Mouse (Mus musculus): ENCODE measurements around the gene Grin2a. TPM values are rescaled to one million over a fixed set of nuclear protein-coding genes. Genes with fewer than 3 reads are reported as not detected.

Gene Grin2a
- polyA plus RNA-seq, 1 experiment from 2014 or later, result 1.0 TPM

- Histone ChIP-seq H3K36me3 (ENCODE audit: control insufficient read depth, insufficient read depth, low read length) (no peaks in the 10 kb centered on the region), H3K4me3 (ENCODE audit: low read depth, low read length) (no peak overlapping the region), H3K4me2 (ENCODE audit: low read depth) (no peak overlapping the region), H3K9me3 (ENCODE audit: control insufficient read depth, low read length) (no peaks in the 10 kb centered on the region), H3K27ac (ENCODE audit: low read depth, low read length) (no peak overlapping the region), H3K27me3 (ENCODE audit: control insufficient read depth, insufficient read depth, low read length) (no peaks in the 10 kb centered on the region), H3K4me1 (ENCODE audit: control insufficient read depth, insufficient read depth, low read length) (no peaks in the 10 kb centered on the region), H3K9ac (ENCODE audit: low read length) (no peak overlapping the region)
- no peak for ATAC-seq (ENCODE audit: insufficient read depth, low FRiP score, low TSS enrichment)
- DNase-seq (ENCODE audit: low spot score), result no peak
- 71% methylated on average over 5 of the region's 5 CpGs for WGBS
Measured at GRCm38 (mm10) chr16:9768356-9768755, 227.0 kb downstream of the Grin2a start.

- Histone ChIP-seq H3K36me3 (ENCODE audit: control insufficient read depth, insufficient read depth, low read length) (no peaks in the 10 kb centered on the region), H3K9ac (ENCODE audit: low read length) (no peak overlapping the region), H3K27me3 (ENCODE audit: control insufficient read depth, insufficient read depth, low read length) (no peaks in the 10 kb centered on the region), H3K9me3 (ENCODE audit: control insufficient read depth, low read length) (no peaks in the 10 kb centered on the region), H3K4me1 (ENCODE audit: control insufficient read depth, insufficient read depth, low read length) (no peaks in the 10 kb centered on the region), H3K4me2 (ENCODE audit: low read depth) (no peak overlapping the region), H3K4me3 (ENCODE audit: low read depth, low read length) (no peak overlapping the region), H3K27ac (ENCODE audit: low read depth, low read length) (no peak overlapping the region)
- ATAC-seq (ENCODE audit: insufficient read depth, low FRiP score, low TSS enrichment) (no peak), DNase-seq (ENCODE audit: low spot score) (no peak)
- 94% methylated on average over 3 of the region's 3 CpGs for WGBS
Measured at GRCm38 (mm10) chr16:9767946-9768345, 227.4 kb downstream of the Grin2a start.

GRCm38 (mm10) chr16:9764086-9764485 lies 231.3 kb downstream of the Grin2a start:
- no peaks in the 10 kb centered on the region for H3K27me3 ChIP-seq (ENCODE audit: control insufficient read depth, insufficient read depth, low read length)
- ATAC-seq (ENCODE audit: insufficient read depth, low FRiP score, low TSS enrichment), result no peak
- no peaks in the 10 kb centered on the region for H3K4me1 ChIP-seq (ENCODE audit: control insufficient read depth, insufficient read depth, low read length)
- H3K27ac ChIP-seq (ENCODE audit: low read depth, low read length), result no peak overlapping the region
- H3K36me3 ChIP-seq (ENCODE audit: control insufficient read depth, insufficient read depth, low read length), result no peaks in the 10 kb centered on the region
- H3K9me3 ChIP-seq (ENCODE audit: control insufficient read depth, low read length), result no peaks in the 10 kb centered on the region
- no peak overlapping the region for H3K4me3 ChIP-seq (ENCODE audit: low read depth, low read length)
- WGBS, result 83% methylated on average over 2 of the region's 2 CpGs
- H3K9ac ChIP-seq (ENCODE audit: low read length), result no peak overlapping the region
- DNase-seq (ENCODE audit: low spot score), result no peak
- no peak overlapping the region for H3K4me2 ChIP-seq (ENCODE audit: low read depth)

- ATAC-seq (ENCODE audit: insufficient read depth, low FRiP score, low TSS enrichment) (no peak), DNase-seq (ENCODE audit: low spot score) (no peak)
- Histone ChIP-seq H3K4me1 (ENCODE audit: control insufficient read depth, insufficient read depth, low read length) (no peaks in the 10 kb centered on the region), H3K4me3 (ENCODE audit: low read depth, low read length) (no peak overlapping the region), H3K27ac (ENCODE audit: low read depth, low read length) (no peak overlapping the region), H3K4me2 (ENCODE audit: low read depth) (no peak overlapping the region), H3K36me3 (ENCODE audit: control insufficient read depth, insufficient read depth, low read length) (no peaks in the 10 kb centered on the region), H3K27me3 (ENCODE audit: control insufficient read depth, insufficient read depth, low read length) (no peaks in the 10 kb centered on the region), H3K9me3 (ENCODE audit: control insufficient read depth, low read length) (no peaks in the 10 kb centered on the region), H3K9ac (ENCODE audit: low read length) (no peak overlapping the region)
- 92% methylated on average over 2 of the region's 2 CpGs for WGBS
Measured at GRCm38 (mm10) chr16:9760347-9760746, 235.0 kb downstream of the Grin2a start.

GRCm38 (mm10) chr16:9756849-9757248 lies 238.5 kb downstream of the Grin2a start:
- H3K4me2 ChIP-seq (ENCODE audit: low read depth), result no peak overlapping the region
- 94% methylated on average over 8 of the region's 8 CpGs for WGBS
- H3K9ac ChIP-seq (ENCODE audit: low read length), result no peak overlapping the region
- H3K4me3 ChIP-seq (ENCODE audit: low read depth, low read length), result no peak overlapping the region
- H3K4me1 ChIP-seq (ENCODE audit: control insufficient read depth, insufficient read depth, low read length), result no peaks in the 10 kb centered on the region
- no peaks in the 10 kb centered on the region for H3K9me3 ChIP-seq (ENCODE audit: control insufficient read depth, low read length)
- H3K36me3 ChIP-seq (ENCODE audit: control insufficient read depth, insufficient read depth, low read length), result no peaks in the 10 kb centered on the region
- no peak for DNase-seq (ENCODE audit: low spot score)
- H3K27me3 ChIP-seq (ENCODE audit: control insufficient read depth, insufficient read depth, low read length), result no peaks in the 10 kb centered on the region
- no peak for ATAC-seq (ENCODE audit: insufficient read depth, low FRiP score, low TSS enrichment)
- no peak overlapping the region for H3K27ac ChIP-seq (ENCODE audit: low read depth, low read length)

GRCm38 (mm10) chr16:9754061-9754460 lies 241.3 kb downstream of the Grin2a start:
- Histone ChIP-seq H3K36me3 (ENCODE audit: control insufficient read depth, insufficient read depth, low read length) (no peaks in the 10 kb centered on the region), H3K9ac (ENCODE audit: low read length) (no peak overlapping the region), H3K27me3 (ENCODE audit: control insufficient read depth, insufficient read depth, low read length) (no peaks in the 10 kb centered on the region), H3K4me2 (ENCODE audit: low read depth) (no peak overlapping the region), H3K9me3 (ENCODE audit: control insufficient read depth, low read length) (no peaks in the 10 kb centered on the region), H3K4me1 (ENCODE audit: control insufficient read depth, insufficient read depth, low read length) (no peaks in the 10 kb centered on the region), H3K27ac (ENCODE audit: low read depth, low read length) (no peak overlapping the region), H3K4me3 (ENCODE audit: low read depth, low read length) (no peak overlapping the region)
- no peak for ATAC-seq (ENCODE audit: insufficient read depth, low FRiP score, low TSS enrichment)
- WGBS, result 85% methylated on average over 5 of the region's 5 CpGs
- no peak for DNase-seq (ENCODE audit: low spot score)

GRCm38 (mm10) chr16:9753045-9753444 lies 242.3 kb downstream of the Grin2a start:
- H3K36me3 ChIP-seq (ENCODE audit: control insufficient read depth, insufficient read depth, low read length), result no peaks in the 10 kb centered on the region
- WGBS, result 95% methylated on average over 9 of the region's 9 CpGs
- H3K9ac ChIP-seq (ENCODE audit: low read length), result no peak overlapping the region
- H3K27me3 ChIP-seq (ENCODE audit: control insufficient read depth, insufficient read depth, low read length), result no peaks in the 10 kb centered on the region
- no peak for DNase-seq (ENCODE audit: low spot score)
- H3K4me3 ChIP-seq (ENCODE audit: low read depth, low read length), result no peak overlapping the region
- no peaks in the 10 kb centered on the region for H3K4me1 ChIP-seq (ENCODE audit: control insufficient read depth, insufficient read depth, low read length)
- ATAC-seq (ENCODE audit: insufficient read depth, low FRiP score, low TSS enrichment), result no peak
- H3K27ac ChIP-seq (ENCODE audit: low read depth, low read length), result no peak overlapping the region
- no peaks in the 10 kb centered on the region for H3K9me3 ChIP-seq (ENCODE audit: control insufficient read depth, low read length)
- no peak overlapping the region for H3K4me2 ChIP-seq (ENCODE audit: low read depth)

GRCm38 (mm10) chr16:9752600-9752999 lies 242.8 kb downstream of the Grin2a start:
- DNase-seq (ENCODE audit: low spot score) (no peak), ATAC-seq (ENCODE audit: insufficient read depth, low FRiP score, low TSS enrichment) (no peak)
- H3K9ac ChIP-seq (ENCODE audit: low read length), result no peak overlapping the region
- 82% methylated on average over 8 of the region's 8 CpGs for WGBS
- H3K4me1 ChIP-seq (ENCODE audit: control insufficient read depth, insufficient read depth, low read length), result no peaks in the 10 kb centered on the region
- no peaks in the 10 kb centered on the region for H3K27me3 ChIP-seq (ENCODE audit: control insufficient read depth, insufficient read depth, low read length)
- H3K27ac ChIP-seq (ENCODE audit: low read depth, low read length), result no peak overlapping the region
- H3K4me3 ChIP-seq (ENCODE audit: low read depth, low read length), result no peak overlapping the region
- H3K4me2 ChIP-seq (ENCODE audit: low read depth), result no peak overlapping the region
- no peaks in the 10 kb centered on the region for H3K9me3 ChIP-seq (ENCODE audit: control insufficient read depth, low read length)
- H3K36me3 ChIP-seq (ENCODE audit: control insufficient read depth, insufficient read depth, low read length), result no peaks in the 10 kb centered on the region

- no peaks in the 10 kb centered on the region for H3K9me3 ChIP-seq (ENCODE audit: control insufficient read depth, low read length)
- H3K27me3 ChIP-seq (ENCODE audit: control insufficient read depth, insufficient read depth, low read length), result no peaks in the 10 kb centered on the region
- ATAC-seq (ENCODE audit: insufficient read depth, low FRiP score, low TSS enrichment) (no peak), DNase-seq (ENCODE audit: low spot score) (no peak)
- no peak overlapping the region for H3K9ac ChIP-seq (ENCODE audit: low read length)
- no peaks in the 10 kb centered on the region for H3K4me1 ChIP-seq (ENCODE audit: control insufficient read depth, insufficient read depth, low read length)
- no peak overlapping the region for H3K4me3 ChIP-seq (ENCODE audit: low read depth, low read length)
- H3K4me2 ChIP-seq (ENCODE audit: low read depth), result no peak overlapping the region
- 79% methylated on average over 11 of the region's 11 CpGs for WGBS
- no peak overlapping the region for H3K27ac ChIP-seq (ENCODE audit: low read depth, low read length)
- no peaks in the 10 kb centered on the region for H3K36me3 ChIP-seq (ENCODE audit: control insufficient read depth, insufficient read depth, low read length)
Measured at GRCm38 (mm10) chr16:9751045-9751569, 244.3 kb downstream of the Grin2a start.
